Mouse (Mus musculus) neural tube, embryonic 15.5 days (tissue): ENCODE results near the gene Klhl41. TPM values are rescaled to one million over a fixed set of nuclear protein-coding genes. Genes with fewer than 3 reads are reported as not detected.

Experiments used
- ATAC-seq: fragments of 200-750 bp; cut with Nextera tagmentation; 2 replicates; pipeline ENCODE4 v1.8.0; 2017; ENCODE audit warnings: mild to moderate bottlenecking, moderate TSS enrichment, moderate library complexity; ENCODE audit not compliant: low FRiP score
- H3K27ac ChIP-seq: fragments of 300-500 bp; sonication (generic); replicated peaks from 2 replicates; pipeline ENCODE4 v1.5.1; 2015; ENCODE audit warnings: mild to moderate bottlenecking, inconsistent platforms
- H3K27me3 ChIP-seq: fragments of 300-500 bp; sonication (generic); replicated peaks from 2 replicates; pipeline ENCODE4 v1.6.1; 2015; ENCODE audit warnings: inconsistent platforms
- H3K36me3 ChIP-seq: fragments of 300-500 bp; sonication (generic); 2 replicates; pipeline ENCODE4 v1.6.1; 2015; ENCODE audit warnings: inconsistent platforms
- H3K4me1 ChIP-seq: fragments of 300-500 bp; sonication (generic); 2 replicates; pipeline ENCODE4 v1.6.1; 2015; ENCODE audit warnings: inconsistent platforms
- H3K4me2 ChIP-seq: fragments of 300-500 bp; sonication (generic); 2 replicates; pipeline ENCODE4 v1.6.1; 2015; ENCODE audit warnings: inconsistent platforms, mild to moderate bottlenecking, moderate library complexity
- H3K4me3 ChIP-seq: fragments of 300-500 bp; sonication (generic); replicated peaks from 2 replicates; pipeline ENCODE4 v1.5.1; 2015; ENCODE audit warnings: mild to moderate bottlenecking, inconsistent platforms
- H3K9ac ChIP-seq: fragments of 300-500 bp; sonication (generic); replicated peaks from 2 replicates; pipeline ENCODE4 v1.6.1; 2015; ENCODE audit warnings: mild to moderate bottlenecking, inconsistent platforms
- H3K9me3 ChIP-seq: fragments of 300-500 bp; sonication (generic); replicated peaks from 2 replicates; pipeline ENCODE4 v1.6.1; 2016; ENCODE audit warnings: inconsistent platforms
- WGBS: fragments of 180-500 bp; shearing (Covaris S2); methylation state at CpG from one replicate; pipeline ENCODE4 v1.1.7; 2015; ENCODE audit warnings: mixed read lengths; 5-methylcytosine and 5-hydroxymethylcytosine counted together
- polyA plus RNA-seq: library from polyadenylated mRNA; unstranded; fragments of >200 nt; fragmentation: Nextera tagmentation; extraction: Ambion mirVana; gene quantifications from 2 replicates; pipeline ENCODE4 v1.2.1, GENCODE M21; 2015

Gene Klhl41
- polyA plus RNA-seq, 1 experiment from 2014 or later, result 2.2 TPM

GRCm38 (mm10) chr2:69722650-69723518 lies 53.0 kb downstream of the Klhl41 start:
- peak overlapping the region; percentile 86 for H3K9ac ChIP-seq
- H3K4me2 ChIP-seq, result peak overlapping the region; percentile 71
- under 1% methylated on average over 72 of the region's 91 CpGs for WGBS
- H3K36me3 ChIP-seq, result no peaks in the 10 kb centered on the region
- ATAC-seq, result peak; percentile 97
- peaks cover 16% of the 10 kb centered on the region for H3K4me1 ChIP-seq
- H3K27me3 ChIP-seq, result peaks cover 9% of the 10 kb centered on the region; the same call in 1 of the 2 replicates
- H3K9me3 ChIP-seq, result no peaks in the 10 kb centered on the region
- peak overlapping the region; percentile 97 for H3K4me3 ChIP-seq
- H3K27ac ChIP-seq, result peak overlapping the region; percentile 94

- Histone ChIP-seq H3K9ac (peak overlapping the region; percentile 86), H3K4me3 (peak overlapping the region; percentile 97), H3K9me3 (no peaks in the 10 kb centered on the region), H3K4me1 (peaks cover 16% of the 10 kb centered on the region), H3K36me3 (no peaks in the 10 kb centered on the region), H3K27me3 (peaks cover 9% of the 10 kb centered on the region; the same call in 1 of the 2 replicates), H3K4me2 (peak overlapping the region; percentile 71), H3K27ac (peak overlapping the region; percentile 94)
- ATAC-seq, result no peak
- WGBS, result 1% methylated on average over 13 of the region's 13 CpGs
Observed at GRCm38 (mm10) chr2:69723519-69723825, 53.6 kb downstream of the Klhl41 start.

Other genes starting within 250 kb of the Klhl41 start
- 0.46 and 0.66 TPM in 2 replicates for gene Lrp2, start 84.1 kb upstream of the Klhl41 start, polyA plus RNA-seq
- gene Bbs5, start 22.9 kb upstream of the Klhl41 start, polyA plus RNA-seq, result 23.9 and 26.0 TPM in 2 replicates
- 14.9 and 15.0 TPM in 2 replicates for gene Fastkd1, start 43.4 kb downstream of the Klhl41 start, polyA plus RNA-seq
- gene Ppig, start 52.4 kb downstream of the Klhl41 start, polyA plus RNA-seq, result 133 and 136 TPM in 2 replicates
- gene Ccdc173, start 119.5 kb downstream of the Klhl41 start, polyA plus RNA-seq, result 1.9 and 2.2 TPM in 2 replicates
- 35.0 and 36.3 TPM in 2 replicates for gene Phospho2, start 119.5 kb downstream of the Klhl41 start, polyA plus RNA-seq
- gene Klhl23, start 151.8 kb downstream of the Klhl41 start, polyA plus RNA-seq, result 88.3 and 96.9 TPM in 2 replicates
- gene Ssb, start 191.4 kb downstream of the Klhl41 start, polyA plus RNA-seq, result 263 and 279 TPM in 2 replicates
- gene Mettl5, start 215.5 kb downstream of the Klhl41 start, polyA plus RNA-seq, result 30.3 and 34.6 TPM in 2 replicates
- 15.2 and 17.7 TPM in 2 replicates for gene Ubr3, start 227.1 kb downstream of the Klhl41 start, polyA plus RNA-seq